Mouse (Mus musculus): ENCODE measurements at regions not wholly inside any gene's neighbourhood (a gene's known extent, or its start where the extent isn't known, plus 50 kb on each side); places are given as distances from the start of the nearest gene placed in this dataset.
A peak's percentile ranks its signal among the peaks of the same experiment; 100 is the strongest.

DNA sequence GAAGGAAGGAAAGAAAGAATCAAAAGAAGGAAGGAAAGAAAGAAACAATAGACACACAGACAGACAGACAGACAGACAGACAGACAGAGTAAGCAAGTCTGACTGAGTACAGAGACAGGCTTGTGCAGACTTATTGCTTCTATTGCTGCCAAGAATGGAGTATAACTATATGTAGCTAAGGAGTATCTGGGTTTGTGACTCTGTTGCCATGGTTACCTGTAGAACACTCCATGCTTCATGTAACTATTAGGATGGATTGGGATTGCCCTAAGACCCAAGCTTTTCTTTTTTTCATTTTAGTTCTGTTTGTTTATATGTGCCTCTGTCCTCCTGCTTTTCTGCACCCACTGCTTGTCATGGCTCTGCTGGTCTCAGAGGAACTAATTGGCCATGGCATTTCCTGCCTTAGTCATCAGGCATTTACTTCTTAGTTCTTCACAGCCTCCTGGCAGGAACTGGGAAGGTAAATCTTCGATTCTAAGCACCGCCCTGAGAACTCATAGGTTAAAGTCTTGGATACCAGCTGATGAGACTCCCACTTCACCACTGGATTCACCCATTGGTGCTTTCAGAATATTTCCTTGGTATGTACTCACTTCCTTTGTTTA lies 1035.9 kb upstream of the Adgrl4 start:
- 88% methylated on average over 2 of the region's 2 CpGs for WGBS
- peak; percentile 65; the same call in 1 of the 2 replicates for ATAC-seq
- Histone ChIP-seq H3K9ac (ENCODE audit: low read depth, low read length) (no peak overlapping the region), H3K36me3 (ENCODE audit: control insufficient read depth, insufficient read depth, low read length) (no peaks in the 10 kb centered on the region), H3K27me3 (replicated peaks; ENCODE audit: control insufficient read depth, insufficient read depth, low read length) (no peaks in the 10 kb centered on the region), H3K27ac (ENCODE audit: low read depth, low read length) (no peak overlapping the region), H3K4me2 (ENCODE audit: low read length) (no peak overlapping the region), H3K9me3 (ENCODE audit: control insufficient read depth, low read length) (no peaks in the 10 kb centered on the region), H3K4me1 (ENCODE audit: control insufficient read depth, insufficient read depth, low read depth, low read length) (no peaks in the 10 kb centered on the region), H3K4me3 (ENCODE audit: low read length) (no peak overlapping the region)

DNA sequence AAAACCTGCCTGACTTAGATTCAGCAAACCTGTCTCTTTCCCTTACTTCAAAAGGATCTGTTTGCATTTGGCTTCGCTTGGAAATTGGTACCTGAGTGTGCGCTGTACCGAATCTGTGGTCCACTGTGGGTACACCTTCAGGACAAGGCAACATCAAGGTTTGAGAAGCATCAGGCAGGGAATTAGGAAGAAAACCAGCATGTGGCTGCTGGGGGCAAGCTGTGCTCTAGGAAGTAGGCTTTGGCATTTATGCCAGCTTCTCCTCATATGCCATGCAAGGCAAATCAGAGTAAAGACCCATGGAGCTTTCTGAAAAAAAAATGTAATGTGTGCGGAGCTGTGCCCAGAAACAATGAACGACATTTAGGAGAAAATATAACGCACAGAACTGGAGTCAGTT lies 1031.6 kb upstream of the Adgrl4 start:
- H3K27ac ChIP-seq (ENCODE audit: low read depth, low read length) = no peak overlapping the region
- WGBS = 78% methylated on average over 6 of the region's 6 CpGs
- no peak overlapping the region for H3K4me2 ChIP-seq (ENCODE audit: low read length)
- no peaks in the 10 kb centered on the region for H3K9me3 ChIP-seq (ENCODE audit: control insufficient read depth, low read length)
- no peak overlapping the region for H3K4me3 ChIP-seq (ENCODE audit: low read length)
- no peaks in the 10 kb centered on the region for H3K4me1 ChIP-seq (ENCODE audit: control insufficient read depth, insufficient read depth, low read depth, low read length)
- H3K9ac ChIP-seq (ENCODE audit: low read depth, low read length) = no peak overlapping the region
- H3K27me3 ChIP-seq (replicated peaks; ENCODE audit: control insufficient read depth, insufficient read depth, low read length) = no peaks in the 10 kb centered on the region
- no peak for ATAC-seq
- no peaks in the 10 kb centered on the region for H3K36me3 ChIP-seq (ENCODE audit: control insufficient read depth, insufficient read depth, low read length)

- no peaks in the 10 kb centered on the region for H3K36me3 ChIP-seq (ENCODE audit: control insufficient read depth, insufficient read depth, low read length)
- no peak overlapping the region for H3K4me2 ChIP-seq (ENCODE audit: low read length)
- no peak overlapping the region for H3K27ac ChIP-seq (ENCODE audit: low read depth, low read length)
- no peak overlapping the region for H3K9ac ChIP-seq (ENCODE audit: low read depth, low read length)
- no peaks in the 10 kb centered on the region for H3K27me3 ChIP-seq (replicated peaks; ENCODE audit: control insufficient read depth, insufficient read depth, low read length)
- no peak overlapping the region for H3K4me3 ChIP-seq (ENCODE audit: low read length)
- H3K9me3 ChIP-seq (ENCODE audit: control insufficient read depth, low read length) = no peaks in the 10 kb centered on the region
- WGBS = 89% methylated on average over 2 of the region's 2 CpGs
- ATAC-seq = no peak
- H3K4me1 ChIP-seq (ENCODE audit: control insufficient read depth, insufficient read depth, low read depth, low read length) = no peaks in the 10 kb centered on the region
Observed at GRCm38 (mm10) chr3:150415277-150415676, 1022.4 kb upstream of the Adgrl4 start.

- H3K27me3 ChIP-seq (replicated peaks; ENCODE audit: control insufficient read depth, insufficient read depth, low read length) = no peaks in the 10 kb centered on the region
- no peaks in the 10 kb centered on the region for H3K4me1 ChIP-seq (ENCODE audit: control insufficient read depth, insufficient read depth, low read depth, low read length)
- no peaks in the 10 kb centered on the region for H3K9me3 ChIP-seq (ENCODE audit: control insufficient read depth, low read length)
- H3K27ac ChIP-seq (ENCODE audit: low read depth, low read length) = no peak overlapping the region
- no peak overlapping the region for H3K9ac ChIP-seq (ENCODE audit: low read depth, low read length)
- no peaks in the 10 kb centered on the region for H3K36me3 ChIP-seq (ENCODE audit: control insufficient read depth, insufficient read depth, low read length)
- no peak overlapping the region for H3K4me2 ChIP-seq (ENCODE audit: low read length)
- H3K4me3 ChIP-seq (ENCODE audit: low read length) = no peak overlapping the region
- ATAC-seq = no peak
- WGBS = 91% methylated on average over 3 of the region's 3 CpGs
Observed at GRCm38 (mm10) chr3:150416447-150416846, 1021.2 kb upstream of the Adgrl4 start.

- Histone ChIP-seq H3K9me3 (ENCODE audit: control insufficient read depth, low read length) (no peaks in the 10 kb centered on the region), H3K9ac (ENCODE audit: low read depth, low read length) (no peak overlapping the region), H3K4me2 (ENCODE audit: low read length) (no peak overlapping the region), H3K4me3 (ENCODE audit: low read length) (no peak overlapping the region), H3K27me3 (replicated peaks; ENCODE audit: control insufficient read depth, insufficient read depth, low read length) (no peaks in the 10 kb centered on the region), H3K27ac (ENCODE audit: low read depth, low read length) (no peak overlapping the region), H3K4me1 (ENCODE audit: control insufficient read depth, insufficient read depth, low read depth, low read length) (no peaks in the 10 kb centered on the region), H3K36me3 (ENCODE audit: control insufficient read depth, insufficient read depth, low read length) (no peaks in the 10 kb centered on the region)
- no peak for ATAC-seq
- 88% methylated on average over 5 of the region's 5 CpGs for WGBS
Observed at GRCm38 (mm10) chr3:150427965-150428364, 1009.7 kb upstream of the Adgrl4 start.

- Histone ChIP-seq H3K36me3 (ENCODE audit: control insufficient read depth, insufficient read depth, low read length) (no peaks in the 10 kb centered on the region), H3K27me3 (replicated peaks; ENCODE audit: control insufficient read depth, insufficient read depth, low read length) (no peaks in the 10 kb centered on the region), H3K9ac (ENCODE audit: low read depth, low read length) (no peak overlapping the region), H3K4me2 (ENCODE audit: low read length) (no peak overlapping the region), H3K9me3 (ENCODE audit: control insufficient read depth, low read length) (no peaks in the 10 kb centered on the region), H3K4me1 (ENCODE audit: control insufficient read depth, insufficient read depth, low read depth, low read length) (no peaks in the 10 kb centered on the region), H3K4me3 (ENCODE audit: low read length) (no peak overlapping the region), H3K27ac (ENCODE audit: low read depth, low read length) (no peak overlapping the region)
- no peak for ATAC-seq
- 81% methylated on average over 6 of the region's 6 CpGs for WGBS
Observed at GRCm38 (mm10) chr3:150431291-150431690, 1006.4 kb upstream of the Adgrl4 start.

DNA sequence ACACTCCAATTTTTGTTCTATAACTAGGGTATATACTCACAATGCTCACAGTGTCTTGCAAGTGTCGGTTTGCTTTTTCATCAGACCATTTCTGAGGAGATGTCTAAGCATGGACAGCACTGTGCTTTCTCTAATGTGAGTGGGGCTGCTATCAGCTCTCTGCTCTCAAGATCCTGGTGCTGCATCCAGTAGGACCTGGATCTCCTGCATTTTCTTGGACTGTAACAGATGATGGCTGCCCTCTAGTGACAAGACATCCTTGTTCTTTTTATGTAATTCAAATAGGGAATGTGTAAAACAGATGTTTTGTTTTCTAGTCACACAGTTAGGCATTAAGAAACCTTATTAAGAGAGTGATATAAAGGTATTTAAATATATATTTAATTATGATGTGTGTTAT lies 1002.5 kb upstream of the Adgrl4 start:
- Histone ChIP-seq H3K4me1 (ENCODE audit: control insufficient read depth, insufficient read depth, low read depth, low read length) (no peaks in the 10 kb centered on the region), H3K27ac (ENCODE audit: low read depth, low read length) (no peak overlapping the region), H3K9me3 (ENCODE audit: control insufficient read depth, low read length) (no peaks in the 10 kb centered on the region), H3K9ac (ENCODE audit: low read depth, low read length) (no peak overlapping the region), H3K4me3 (ENCODE audit: low read length) (no peak overlapping the region), H3K27me3 (replicated peaks; ENCODE audit: control insufficient read depth, insufficient read depth, low read length) (no peaks in the 10 kb centered on the region), H3K4me2 (ENCODE audit: low read length) (no peak overlapping the region), H3K36me3 (ENCODE audit: control insufficient read depth, insufficient read depth, low read length) (no peaks in the 10 kb centered on the region)
- 81% methylated on average over 1 of the region's 1 CpGs for WGBS
- ATAC-seq = 0 out of 2 replicates have a peak, but pooled peaks have one; percentile 61

DNA sequence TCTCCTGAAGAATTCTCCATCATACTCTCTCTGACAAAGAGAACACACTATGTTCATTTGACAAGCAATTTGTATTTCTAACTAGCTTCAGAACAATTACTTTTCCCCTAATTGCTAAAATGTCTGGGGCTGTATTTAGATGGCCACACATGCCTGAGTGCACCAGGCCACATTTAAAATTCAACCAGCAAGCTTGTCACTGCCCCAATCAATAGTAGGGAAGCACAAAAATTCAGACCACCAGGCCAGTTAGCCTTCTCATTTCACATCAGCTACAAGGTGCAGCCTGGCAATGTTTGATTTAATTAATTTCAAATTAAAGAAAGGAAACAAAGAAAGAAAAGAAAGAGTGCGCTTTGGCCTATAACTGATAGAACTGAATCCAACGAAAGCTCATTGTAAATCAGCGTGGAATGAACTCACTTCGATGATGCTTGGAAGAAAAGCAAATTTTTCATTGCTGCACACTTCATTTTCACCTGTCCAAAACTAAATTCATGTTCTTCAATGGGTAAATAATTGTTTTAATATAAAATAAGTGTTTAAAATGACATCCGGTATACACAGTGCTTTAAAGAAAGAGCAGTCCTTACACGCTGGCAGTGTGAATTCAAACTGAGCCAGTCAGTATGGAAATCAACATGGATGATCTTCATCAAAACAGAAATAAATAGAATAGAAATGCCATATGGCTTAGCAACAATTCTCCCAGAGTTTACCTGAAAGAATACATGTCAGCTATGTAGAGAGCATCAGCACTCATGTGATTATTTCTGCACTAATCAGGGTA lies 1001.7 kb upstream of the Adgrl4 start:
- H3K4me2 ChIP-seq (ENCODE audit: low read length) = no peak overlapping the region
- 81% methylated on average over 6 of the region's 6 CpGs for WGBS
- no peak overlapping the region for H3K27ac ChIP-seq (ENCODE audit: low read depth, low read length)
- H3K27me3 ChIP-seq (replicated peaks; ENCODE audit: control insufficient read depth, insufficient read depth, low read length) = no peaks in the 10 kb centered on the region
- ATAC-seq = no peak
- H3K4me3 ChIP-seq (ENCODE audit: low read length) = no peak overlapping the region
- H3K36me3 ChIP-seq (ENCODE audit: control insufficient read depth, insufficient read depth, low read length) = no peaks in the 10 kb centered on the region
- no peaks in the 10 kb centered on the region for H3K9me3 ChIP-seq (ENCODE audit: control insufficient read depth, low read length)
- no peak overlapping the region for H3K9ac ChIP-seq (ENCODE audit: low read depth, low read length)
- no peaks in the 10 kb centered on the region for H3K4me1 ChIP-seq (ENCODE audit: control insufficient read depth, insufficient read depth, low read depth, low read length)

Measured in hindbrain, embryonic 16.5 days (tissue).